ENCODE assay signal across 19 mouse cellular contexts in genomic region chr3:156070257-156070656, GRCm38 (mm10).
"Had no signal": no experiment of that assay in that cellular context is flagged by ENCODE, and none has a peak within 500 bp of the region (broad histone marks: within the 10 kb centered on the region; RNA-seq: fewer than 3 reads in every experiment).

No protein-coding gene starts in this region.

- H3K4me3 ChIP-seq: layer of hippocampus, adult 2 months; limb, embryonic 10.5 days; limb, embryonic 13.5 days; liver, embryonic 12.5 days; liver, embryonic 15.5 days; lung, embryonic 15.5 days; megakaryocyte, embryonic 14.5 days; midbrain, embryonic 10.5 days had no signal

- H3K27me3 ChIP-seq: limb, embryonic 13.5 days; liver, embryonic 12.5 days; liver, embryonic 15.5 days; lung, embryonic 15.5 days; megakaryocyte, embryonic 14.5 days had no signal

- DNase-seq: kidney, adult 2 months; kidney, postnatal 25 days; liver; lung, adult 18-20 months; lung, postnatal 10 days; lung, postnatal 36 days; thymus, postnatal 25 days had no signal

- ATAC-seq: intestine, postnatal 0 days; liver, embryonic 12.5 days; midbrain, embryonic 16.5 days had no signal

- H3K27ac ChIP-seq: kidney, postnatal 0 days; layer of hippocampus, adult 2 months; limb, embryonic 10.5 days; limb, embryonic 13.5 days; liver, embryonic 12.5 days; liver, embryonic 15.5 days; lung, embryonic 15.5 days; midbrain, embryonic 10.5 days; stomach, postnatal 0 days had no signal

- H3K4me1 ChIP-seq: limb, embryonic 10.5 days; limb, embryonic 13.5 days; liver, embryonic 12.5 days; liver, embryonic 15.5 days; lung, embryonic 15.5 days; megakaryocyte, embryonic 14.5 days; midbrain, embryonic 10.5 days had no signal

- H3K9me3 ChIP-seq: limb, embryonic 10.5 days; limb, embryonic 13.5 days; liver, embryonic 12.5 days; liver, embryonic 15.5 days; lung, embryonic 15.5 days; midbrain, embryonic 10.5 days had no signal

- H3K4me2 ChIP-seq: limb, embryonic 13.5 days; liver, embryonic 12.5 days; liver, embryonic 15.5 days; lung, embryonic 15.5 days had no signal

- H3K36me3 ChIP-seq: limb, embryonic 10.5 days; limb, embryonic 13.5 days; liver, embryonic 12.5 days; liver, embryonic 15.5 days; lung, embryonic 15.5 days; midbrain, embryonic 10.5 days had no signal

- H3K9ac ChIP-seq: limb, embryonic 13.5 days; liver, embryonic 12.5 days; liver, embryonic 15.5 days; lung, embryonic 15.5 days had no signal
